Mouse (Mus musculus): ENCODE data around the gene Tmem163. TPM values are rescaled to one million over a fixed set of nuclear protein-coding genes. Genes with fewer than 3 reads are reported as not detected.

Tmem163 gene
- polyA plus RNA-seq (2015; fragmentation: Nextera tagmentation; extraction: Ambion mirVana), result 63.5 and 71.5 TPM in 2 replicates

DNA sequence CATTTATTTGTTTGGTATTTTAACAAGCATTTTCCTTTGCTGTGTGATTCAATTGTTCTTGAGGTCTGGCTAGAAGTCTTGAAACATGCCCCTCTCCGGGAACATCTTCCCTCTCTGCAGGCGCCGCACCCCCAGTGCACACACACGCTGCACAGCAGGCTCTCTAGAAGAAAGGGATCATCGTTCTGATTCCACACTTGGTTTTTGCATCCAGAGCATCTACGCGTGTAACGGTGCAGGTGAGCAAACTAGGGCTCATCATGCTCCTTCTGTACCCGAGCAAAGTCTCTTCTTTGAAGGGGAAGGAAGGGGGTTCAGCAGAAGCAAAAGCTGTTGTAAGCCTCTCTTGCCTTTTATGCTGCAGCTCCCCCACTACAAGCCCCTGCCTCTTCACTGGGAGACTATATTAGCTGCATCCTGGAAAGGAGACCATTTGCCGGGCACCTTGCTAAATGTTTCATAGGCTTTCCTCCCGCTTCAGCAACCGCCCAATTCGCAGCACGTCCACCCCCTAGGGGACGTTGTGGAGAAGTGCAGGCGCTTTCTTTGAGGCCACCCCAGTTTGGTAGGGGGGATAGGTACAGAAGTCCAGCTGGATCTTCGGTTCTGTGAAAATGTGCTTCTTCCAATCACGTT, at the start of gene Tmem163:
Gene Tmem163, minus strand, starts transcription at position 51 of the 636 bp plus-strand sequence.
- Histone ChIP-seq H3K4me2 (peak within 1 kb of the TSS; percentile 86), H3K9me3 (no peaks in the 10 kb centered on the region), H3K27ac (peak within 1 kb of the TSS; percentile 86), H3K4me1 (peaks cover 31% of the 10 kb centered on the region), H3K27me3 (replicated peaks) (0 out of 2 replicates have a peak, but pooled peaks cover 4% of the 10 kb centered on the region), H3K9ac (peak within 1 kb of the TSS; percentile 79; the same call in 1 of the 2 replicates), H3K4me3 (peak within 1 kb of the TSS; percentile 66), H3K36me3 (replicated peaks) (no peaks in the 10 kb centered on the region)
- 15% methylated on average over 18 of the region's 18 CpGs for WGBS
- ATAC-seq (replicated peaks), result no peak; the same call in 1 of the 2 replicates

- Histone ChIP-seq H3K9me3 (no peaks in the 10 kb centered on the region), H3K27me3 (replicated peaks) (no peaks in the 10 kb centered on the region), H3K4me2 (no peak within 1 kb of the TSS), H3K27ac (no peak within 1 kb of the TSS), H3K36me3 (replicated peaks) (no peaks in the 10 kb centered on the region), H3K4me1 (no peaks in the 10 kb centered on the region), H3K9ac (no peak within 1 kb of the TSS), H3K4me3 (no peak within 1 kb of the TSS)
- WGBS, result 90% methylated on average over 4 of the region's 4 CpGs
- no peak for ATAC-seq (replicated peaks)
These were observed 49.7 kb upstream of the Tmem163 start, which contains the start of gene Acmsd for GRCm38 (mm10) chr1:127729096-127729495. Acmsd (plus strand) TSS chr1:127729413.

DNA sequence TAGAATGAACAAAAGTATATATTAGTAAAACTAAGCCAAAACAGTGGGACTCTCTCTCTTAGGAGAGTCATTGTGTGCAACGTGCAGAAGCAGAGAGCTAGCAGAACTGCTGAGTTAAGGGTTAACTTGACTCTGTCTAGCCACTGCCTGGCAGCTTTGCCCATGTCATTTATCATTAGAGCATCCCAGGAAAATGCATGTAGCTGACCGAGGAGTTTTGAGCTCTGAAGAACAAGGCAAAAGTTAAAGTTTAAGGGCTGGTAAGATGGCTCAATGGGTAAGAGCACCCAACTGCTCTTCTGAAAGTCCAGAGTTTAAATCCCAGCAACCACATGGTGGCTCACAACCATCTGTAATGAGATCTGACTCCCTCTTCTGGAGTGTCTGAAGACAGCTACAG, 44.2 kb upstream of the Tmem163 start:
- Histone ChIP-seq H3K4me1 (no peaks in the 10 kb centered on the region), H3K4me2 (no peak overlapping the region), H3K9ac (no peak overlapping the region), H3K36me3 (replicated peaks) (no peaks in the 10 kb centered on the region), H3K27me3 (replicated peaks) (no peaks in the 10 kb centered on the region), H3K27ac (no peak overlapping the region), H3K4me3 (no peak overlapping the region), H3K9me3 (no peaks in the 10 kb centered on the region)
- 63% methylated on average over 2 of the region's 2 CpGs for WGBS
- ATAC-seq (replicated peaks), result no peak

DNA sequence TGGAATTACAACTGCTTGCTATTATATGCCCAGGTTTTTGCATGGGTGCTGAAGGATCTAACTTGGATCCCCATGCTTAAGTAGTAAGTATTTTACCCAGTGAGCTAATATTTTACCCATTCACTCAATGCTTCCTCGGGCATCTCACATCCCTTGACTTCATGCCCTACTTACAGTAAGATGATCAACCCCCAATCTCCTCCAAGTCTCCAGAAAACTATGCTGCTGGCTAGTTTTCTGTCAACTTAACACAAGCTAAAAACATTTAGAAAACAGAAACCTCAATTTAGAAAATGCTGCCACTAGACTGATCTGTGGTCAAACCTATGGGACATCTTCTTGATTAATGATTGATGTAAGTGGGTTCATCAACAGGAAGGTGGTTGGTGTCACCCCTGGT, 38.9 kb upstream of the Tmem163 start:
- ATAC-seq (replicated peaks), result no peak
- Histone ChIP-seq H3K4me1 (no peaks in the 10 kb centered on the region), H3K9me3 (no peaks in the 10 kb centered on the region), H3K27me3 (replicated peaks) (no peaks in the 10 kb centered on the region), H3K9ac (no peak overlapping the region), H3K4me3 (no peak overlapping the region), H3K27ac (no peak overlapping the region), H3K36me3 (replicated peaks) (no peaks in the 10 kb centered on the region), H3K4me2 (no peak overlapping the region)
- WGBS, result 82% methylated on average over 1 of the region's 1 CpGs

- ATAC-seq (replicated peaks), result no peak
- Histone ChIP-seq H3K4me2 (no peak overlapping the region), H3K27ac (no peak overlapping the region), H3K4me3 (no peak overlapping the region), H3K9me3 (no peaks in the 10 kb centered on the region), H3K4me1 (no peaks in the 10 kb centered on the region), H3K9ac (no peak overlapping the region), H3K27me3 (replicated peaks) (no peaks in the 10 kb centered on the region), H3K36me3 (replicated peaks) (no peaks in the 10 kb centered on the region)
- 84% methylated on average over 8 of the region's 8 CpGs for WGBS
These were observed 37.1 kb upstream of the Tmem163 start for GRCm38 (mm10) chr1:127716441-127716840.

DNA sequence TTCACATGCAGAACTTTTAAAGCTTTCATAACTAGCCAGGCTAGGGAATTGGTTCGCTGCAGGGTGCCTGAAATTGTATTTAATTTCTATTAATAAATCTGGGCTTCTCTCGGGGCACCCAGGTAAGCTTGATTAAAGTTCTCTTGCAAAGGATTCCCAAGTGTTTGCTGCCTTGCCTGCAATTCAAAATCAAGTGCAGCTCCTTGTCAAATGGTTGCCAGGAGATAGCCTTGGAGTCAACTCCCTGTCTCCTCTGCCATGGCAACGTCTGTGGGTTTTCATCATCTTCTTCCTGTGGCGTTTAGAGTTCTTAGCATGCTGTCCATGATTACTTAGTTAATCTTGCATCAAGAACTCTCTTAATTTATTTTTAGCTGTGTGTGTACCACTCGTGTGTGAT, 26.9 kb upstream of the Tmem163 start:
- Histone ChIP-seq H3K4me1 (no peaks in the 10 kb centered on the region), H3K9me3 (no peaks in the 10 kb centered on the region), H3K27ac (no peak overlapping the region), H3K4me3 (no peak overlapping the region), H3K9ac (no peak overlapping the region), H3K36me3 (replicated peaks) (no peaks in the 10 kb centered on the region), H3K27me3 (replicated peaks) (no peaks in the 10 kb centered on the region), H3K4me2 (no peak overlapping the region)
- 0 out of 2 replicates have a peak, but pooled peaks have one; percentile 24 for ATAC-seq (replicated peaks)
- WGBS, result 57% methylated on average over 5 of the region's 5 CpGs

GRCm38 (mm10) chr1:127702187-127702586, 22.8 kb upstream of the Tmem163 start:
- H3K4me2 ChIP-seq, result no peak overlapping the region
- no peaks in the 10 kb centered on the region for H3K9me3 ChIP-seq
- H3K27me3 ChIP-seq (replicated peaks), result no peaks in the 10 kb centered on the region
- H3K27ac ChIP-seq, result no peak overlapping the region
- no peaks in the 10 kb centered on the region for H3K36me3 ChIP-seq (replicated peaks)
- no peak overlapping the region for H3K4me3 ChIP-seq
- no peaks in the 10 kb centered on the region for H3K4me1 ChIP-seq
- ATAC-seq (replicated peaks), result no peak
- 86% methylated on average over 1 of the region's 1 CpGs for WGBS
- H3K9ac ChIP-seq, result no peak overlapping the region

GRCm38 (mm10) chr1:127696533-127696932, 17.2 kb upstream of the Tmem163 start:
- Histone ChIP-seq H3K27me3 (replicated peaks) (no peaks in the 10 kb centered on the region), H3K4me3 (no peak overlapping the region), H3K36me3 (replicated peaks) (no peaks in the 10 kb centered on the region), H3K9me3 (no peaks in the 10 kb centered on the region), H3K4me2 (no peak overlapping the region), H3K27ac (no peak overlapping the region), H3K9ac (no peak overlapping the region), H3K4me1 (no peaks in the 10 kb centered on the region)
- WGBS, result 24% methylated on average over 2 of the region's 2 CpGs
- no peak for ATAC-seq (replicated peaks)

GRCm38 (mm10) chr1:127677661-127678580, 1.4 kb downstream of the Tmem163 start:
- Histone ChIP-seq H3K4me1 (peaks cover 43% of the 10 kb centered on the region), H3K9me3 (no peaks in the 10 kb centered on the region), H3K36me3 (replicated peaks) (no peaks in the 10 kb centered on the region), H3K9ac (peak overlapping the region; percentile 79), H3K4me2 (peak overlapping the region; percentile 86), H3K4me3 (peak overlapping the region; percentile 66), H3K27me3 (replicated peaks) (peaks cover 4% of the 10 kb centered on the region; the same call in 1 of the 2 replicates), H3K27ac (peak overlapping the region; percentile 86)
- ATAC-seq (replicated peaks), result peak; percentile 81
- WGBS, result 2% methylated on average over 59 of the region's 64 CpGs

DNA sequence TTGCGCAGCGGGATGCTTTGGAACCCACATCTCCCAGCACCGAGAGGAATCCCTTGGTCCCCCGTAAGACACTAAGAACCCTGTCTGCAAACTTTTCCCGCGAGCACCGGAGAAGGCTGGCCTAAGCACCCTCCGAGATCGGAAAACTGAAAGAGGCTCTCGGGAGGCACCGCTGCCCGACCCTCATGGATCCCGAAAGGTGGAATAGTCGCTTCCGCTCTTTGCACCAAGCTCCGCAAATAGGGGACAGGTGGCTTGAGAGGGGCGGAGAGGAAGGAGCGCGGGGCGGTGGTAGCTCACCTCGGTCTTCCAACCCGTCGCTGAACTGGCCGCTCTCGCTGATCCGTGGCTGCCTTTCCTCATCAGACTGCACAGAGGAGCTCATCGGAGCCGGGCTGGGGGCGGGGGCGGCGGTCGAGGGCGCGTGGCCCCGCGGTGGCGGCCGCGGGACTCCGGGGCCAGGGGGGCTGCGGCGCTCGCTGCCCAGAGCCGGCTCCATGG, 2.2 kb downstream of the Tmem163 start:
- ATAC-seq (replicated peaks), result peak; percentile 67
- H3K4me1 ChIP-seq, result peaks cover 43% of the 10 kb centered on the region
- peak overlapping the region; percentile 86 for H3K4me2 ChIP-seq
- H3K9ac ChIP-seq, result peak overlapping the region; percentile 79
- no peaks in the 10 kb centered on the region for H3K9me3 ChIP-seq
- peaks cover 4% of the 10 kb centered on the region; the same call in 1 of the 2 replicates for H3K27me3 ChIP-seq (replicated peaks)
- 0% methylated on average over 44 of the region's 44 CpGs for WGBS
- peak overlapping the region; percentile 66 for H3K4me3 ChIP-seq
- H3K36me3 ChIP-seq (replicated peaks), result no peaks in the 10 kb centered on the region
- H3K27ac ChIP-seq, result peak overlapping the region; percentile 86

DNA sequence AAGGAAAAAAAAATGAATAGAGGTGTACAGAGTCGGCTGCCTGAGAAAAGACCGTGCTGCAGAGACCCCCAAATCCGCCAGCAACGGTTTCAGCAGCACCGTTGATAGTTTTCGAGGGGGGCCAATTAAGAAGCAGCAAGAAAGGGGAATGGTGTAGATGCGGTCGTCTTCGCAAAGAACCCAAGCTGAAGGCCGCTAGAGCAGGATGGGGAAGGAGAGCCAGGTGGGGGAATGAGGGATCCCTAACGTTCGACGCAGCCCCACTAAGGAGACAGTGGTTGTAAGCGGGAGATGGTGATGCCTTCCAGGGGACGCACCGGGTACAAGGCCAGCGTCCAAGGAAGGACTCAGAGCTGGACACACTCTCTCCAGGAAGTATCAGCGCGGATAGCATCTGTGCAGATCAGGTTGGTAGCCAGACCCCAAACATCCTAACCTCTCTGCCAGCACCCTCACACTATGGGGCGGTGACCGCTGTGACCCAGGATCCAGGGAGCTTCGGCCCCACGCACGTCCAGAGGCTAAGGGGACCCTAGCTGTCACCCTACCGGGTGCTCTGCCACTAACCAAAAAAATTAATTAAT, 2.7 kb downstream of the Tmem163 start:
- H3K4me2 ChIP-seq, result peak overlapping the region; percentile 86
- H3K27me3 ChIP-seq (replicated peaks), result peaks cover 4% of the 10 kb centered on the region; the same call in 1 of the 2 replicates
- no peaks in the 10 kb centered on the region for H3K36me3 ChIP-seq (replicated peaks)
- WGBS, result 3% methylated on average over 25 of the region's 25 CpGs
- H3K4me1 ChIP-seq, result peaks cover 43% of the 10 kb centered on the region
- peak overlapping the region; percentile 79 for H3K9ac ChIP-seq
- peak; percentile 32 for ATAC-seq (replicated peaks)
- H3K27ac ChIP-seq, result peak overlapping the region; percentile 86
- peak overlapping the region; percentile 66 for H3K4me3 ChIP-seq
- no peaks in the 10 kb centered on the region for H3K9me3 ChIP-seq

GRCm38 (mm10) chr1:127676116-127676515, 3.2 kb downstream of the Tmem163 start:
- peak overlapping the region; percentile 86 for H3K27ac ChIP-seq
- peaks cover 43% of the 10 kb centered on the region for H3K4me1 ChIP-seq
- WGBS, result 20% methylated on average over 12 of the region's 12 CpGs
- H3K36me3 ChIP-seq (replicated peaks), result no peaks in the 10 kb centered on the region
- H3K4me3 ChIP-seq, result peak overlapping the region; percentile 66
- H3K27me3 ChIP-seq (replicated peaks), result peaks cover 4% of the 10 kb centered on the region; the same call in 1 of the 2 replicates
- H3K4me2 ChIP-seq, result peak overlapping the region; percentile 86
- peak overlapping the region; percentile 79 for H3K9ac ChIP-seq
- no peaks in the 10 kb centered on the region for H3K9me3 ChIP-seq
- ATAC-seq (replicated peaks), result no peak

Data from midbrain, embryonic 15.5 days (tissue).